Mouse (Mus musculus): Measurements from ENCODE around the gene Gm884.

The Gm884 gene

GRCm38 (mm10) chr11:103634806-103635205 lies 13.9 kb upstream of the Gm884 start:
- 88% methylated on average over 7 of the region's 7 CpGs for WGBS

DNA sequence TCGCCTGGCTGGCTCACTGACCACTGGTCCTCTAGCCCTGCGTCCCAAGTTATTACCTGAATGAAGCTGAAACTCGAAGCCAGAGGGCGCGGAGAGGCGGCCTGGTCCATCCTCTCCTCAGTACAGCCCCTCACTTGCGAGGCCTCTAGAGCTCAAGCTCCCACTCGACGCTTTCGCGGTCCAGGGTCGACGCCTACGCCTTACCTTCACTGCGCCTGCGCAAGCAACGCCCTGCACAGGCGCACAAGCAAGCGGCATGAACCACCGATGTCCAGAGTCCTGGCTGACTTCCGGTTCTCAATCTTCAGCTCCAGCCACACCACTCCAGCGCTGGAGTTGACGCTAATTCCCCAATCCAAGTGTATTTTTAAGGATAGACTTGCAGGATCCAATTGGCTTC lies 6.5 kb upstream of the Gm884 start:
- WGBS: 87% methylated on average over 23 of the region's 23 CpGs

DNA sequence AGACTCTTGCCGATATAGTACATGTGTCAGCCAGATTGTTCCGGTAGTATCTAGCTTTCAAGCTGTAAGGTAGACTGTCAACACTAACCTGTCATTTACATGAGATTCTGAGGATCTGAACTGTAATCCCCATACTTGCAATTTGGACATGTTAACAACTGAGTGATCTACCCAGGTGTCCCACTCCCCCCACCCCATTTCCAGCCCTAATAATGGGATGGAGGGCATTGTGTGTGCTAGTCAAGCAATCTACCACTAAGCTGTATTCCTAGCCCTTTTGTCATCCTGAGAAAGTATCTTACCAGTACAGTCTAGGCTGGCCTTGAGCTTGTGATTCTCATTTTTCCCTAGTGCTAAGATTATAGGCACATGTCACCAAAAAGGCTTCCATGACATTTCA lies 10.2 kb downstream of the Gm884 start:
- WGBS: 96% methylated on average over 2 of the region's 2 CpGs

DNA sequence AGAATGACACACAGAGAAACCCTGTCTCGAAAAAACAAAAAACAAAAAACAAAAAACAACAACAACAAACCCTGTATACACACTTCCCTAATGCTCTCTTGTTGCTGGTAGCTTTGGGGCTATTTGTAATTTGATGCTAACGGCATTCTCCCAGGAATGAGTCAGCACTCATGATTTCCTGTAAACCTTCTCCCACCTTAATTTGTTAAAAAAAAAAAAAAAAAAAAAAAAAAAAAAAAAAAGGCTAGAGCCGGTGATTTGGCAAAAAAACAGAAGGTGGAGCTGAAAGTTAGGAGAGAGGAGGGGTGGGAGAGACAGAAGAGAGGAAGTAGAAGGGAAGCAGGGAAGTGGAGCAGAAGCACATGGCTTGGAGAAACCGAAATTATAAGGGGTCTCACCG lies 14.3 kb downstream of the Gm884 start:
- 60% methylated on average over 5 of the region's 5 CpGs for WGBS

GRCm38 (mm10) chr11:103578339-103578738 lies 42.6 kb downstream of the Gm884 start:
- WGBS: 91% methylated on average over 11 of the region's 11 CpGs

DNA sequence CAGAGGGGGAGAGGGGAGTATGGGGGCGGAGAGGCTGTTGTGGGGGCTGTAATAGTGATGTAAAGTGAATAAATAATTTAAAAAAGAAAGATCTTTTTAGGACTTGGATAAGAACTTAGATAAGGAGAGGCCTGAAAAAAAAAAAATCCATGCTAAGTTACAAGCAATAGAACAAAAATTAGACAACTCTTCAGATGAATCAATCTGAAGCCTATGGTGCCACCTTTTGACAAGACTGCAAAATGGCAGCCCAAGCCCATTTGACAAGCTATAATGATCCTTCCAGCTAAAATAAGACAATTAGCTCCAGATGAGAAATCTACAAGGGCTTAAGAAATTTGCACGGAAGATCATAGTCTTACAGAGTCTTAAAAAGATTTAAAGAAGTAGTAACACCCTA lies 64.9 kb downstream of the Gm884 start:
- WGBS: 64% methylated on average over 2 of the region's 2 CpGs

DNA sequence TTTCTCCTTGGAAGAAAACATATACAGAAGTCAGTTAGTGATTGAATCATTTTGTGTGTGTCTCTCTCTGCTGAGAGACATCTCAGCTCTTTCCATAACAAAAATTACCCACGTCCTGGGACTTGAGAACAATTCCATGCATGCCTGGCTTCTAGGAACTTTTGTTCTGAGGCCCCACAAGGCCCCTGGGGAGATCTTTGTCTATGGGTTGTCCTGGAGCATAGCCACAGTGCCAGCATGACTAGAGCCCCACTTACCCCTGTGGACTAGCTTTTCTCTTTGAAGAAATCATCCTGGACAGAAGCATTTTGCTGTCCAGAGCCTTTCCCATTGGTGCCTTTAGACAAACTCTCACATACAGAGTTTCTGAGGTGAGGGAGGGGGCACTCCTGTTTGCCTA lies 86.0 kb downstream of the Gm884 start:
- WGBS: 56% methylated on average over 1 of the region's 1 CpGs

GRCm38 (mm10) chr11:103512111-103512510 lies 108.8 kb downstream of the Gm884 start:
- 81% methylated on average over 2 of the region's 2 CpGs for WGBS

GRCm38 (mm10) chr11:103504497-103504896 lies 116.4 kb downstream of the Gm884 start, which contains the start of gene Lrrc37a:
Lrrc37a (minus strand) TSS chr11:103504597.
- 93% methylated on average over 12 of the region's 12 CpGs for WGBS
